Mouse (Mus musculus): Measurements from ENCODE around the gene 9530053A07Rik. TPM values are rescaled to one million over a fixed set of nuclear protein-coding genes. Genes with fewer than 3 reads are reported as not detected.

Gene 9530053A07Rik
- polyA plus RNA-seq, 1 experiment from 2014 or later, result 0.07 TPM

DNA sequence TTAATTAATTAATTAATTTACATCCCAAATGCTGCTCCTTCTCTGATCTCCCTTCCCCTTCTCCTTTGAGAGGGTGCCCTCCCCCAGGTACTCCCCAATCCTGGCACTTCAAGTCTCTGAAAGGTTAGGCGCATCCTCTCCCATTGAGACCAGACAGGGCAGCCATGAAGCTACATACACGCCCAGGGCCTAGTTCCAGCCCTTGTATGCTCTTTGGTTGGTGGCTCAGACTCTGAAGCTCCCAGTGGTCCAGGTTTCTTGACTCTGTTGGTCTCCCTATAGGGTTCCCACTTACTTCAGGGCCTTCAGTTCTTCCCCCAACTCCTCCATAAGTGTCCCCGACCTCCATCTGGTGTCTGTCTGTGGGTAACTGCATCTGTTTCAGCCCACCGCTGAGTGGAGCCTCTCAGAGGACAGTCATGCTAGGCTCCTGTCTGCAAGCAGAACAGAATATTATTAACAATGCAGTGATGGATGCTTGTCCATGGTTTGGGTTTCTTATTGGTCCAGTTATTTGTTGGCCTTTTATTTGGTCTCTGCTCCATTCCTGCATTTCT, 76.9 kb downstream of the 9530053A07Rik start:
- no peaks in the 10 kb centered on the region for H3K27me3 ChIP-seq
- no peaks in the 10 kb centered on the region for H3K36me3 ChIP-seq
- H3K4me1 ChIP-seq (replicated peaks), result no peaks in the 10 kb centered on the region
- WGBS, result 68% methylated on average over 4 of the region's 4 CpGs
- no peak overlapping the region for H3K27ac ChIP-seq (replicated peaks)
- H3K4me3 ChIP-seq, result no peak overlapping the region
- H3K4me2 ChIP-seq, result no peak overlapping the region
- no peaks in the 10 kb centered on the region for H3K9me3 ChIP-seq
- ATAC-seq (ENCODE audit: low read depth), result no peak
- H3K9ac ChIP-seq, result no peak overlapping the region

DNA sequence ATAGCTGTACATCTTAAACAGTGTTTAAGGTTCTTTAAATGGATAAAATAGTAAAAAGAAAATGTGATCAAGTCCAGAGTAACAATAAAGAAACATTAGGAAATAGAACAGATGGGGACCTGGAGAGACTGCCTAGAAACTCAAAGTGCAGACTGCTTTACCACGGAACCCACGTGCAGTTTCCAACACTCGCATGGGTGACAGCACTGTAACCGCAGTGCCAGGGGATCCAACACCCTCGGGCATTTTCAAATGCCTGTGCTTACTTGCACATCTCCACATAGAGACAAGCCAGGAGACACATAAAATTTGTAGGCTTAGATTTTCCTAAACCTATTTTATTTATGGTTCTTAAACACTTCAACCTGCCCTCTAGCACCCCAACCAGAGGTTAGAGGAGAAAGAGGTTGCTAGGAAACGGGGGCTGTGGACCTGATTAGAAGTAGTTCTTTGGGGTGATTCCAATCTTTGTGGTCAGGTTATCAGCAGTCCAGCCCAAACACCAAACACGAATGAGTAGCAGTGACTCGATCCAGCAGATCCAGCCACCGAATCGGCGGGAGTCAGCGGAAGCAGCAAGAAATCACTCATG, 79.2 kb downstream of the 9530053A07Rik start:
- no peaks in the 10 kb centered on the region for H3K4me1 ChIP-seq (replicated peaks)
- H3K27me3 ChIP-seq, result no peaks in the 10 kb centered on the region
- WGBS, result 46% methylated on average over 12 of the region's 12 CpGs
- H3K36me3 ChIP-seq, result no peaks in the 10 kb centered on the region
- H3K9me3 ChIP-seq, result no peaks in the 10 kb centered on the region
- H3K4me3 ChIP-seq, result peak overlapping the region; percentile 31
- no peak for ATAC-seq (ENCODE audit: low read depth)
- H3K27ac ChIP-seq (replicated peaks), result no peak overlapping the region
- peak overlapping the region; percentile 51 for H3K4me2 ChIP-seq
- H3K9ac ChIP-seq, result 0 out of 2 replicates have a peak overlapping the region, but pooled peaks have one; percentile 42

DNA sequence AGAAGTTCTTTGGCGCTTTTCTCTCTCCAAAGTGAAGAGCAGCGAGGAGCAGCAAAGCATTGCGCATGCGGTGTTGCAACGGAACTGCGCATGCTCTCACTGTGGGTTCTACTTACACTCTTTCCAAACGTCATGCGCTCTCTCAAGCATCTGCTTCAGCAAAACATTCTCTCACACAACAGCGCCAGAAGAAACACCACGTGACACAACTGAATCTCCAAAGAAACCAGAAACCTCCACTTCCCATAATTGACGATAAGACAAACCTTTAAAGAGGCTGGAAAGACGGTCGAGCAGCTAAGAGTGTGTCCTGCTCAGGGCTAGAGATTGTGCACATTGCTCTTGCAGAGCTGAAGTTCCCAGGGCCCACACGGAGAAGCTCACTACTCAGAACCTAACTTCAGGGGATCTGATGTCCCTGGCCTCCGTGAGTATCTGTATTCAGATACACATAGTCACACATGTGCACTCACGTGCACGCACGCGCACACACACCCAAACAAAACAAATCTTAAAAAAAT, 79.8 kb downstream of the 9530053A07Rik start:
- 57% methylated on average over 19 of the region's 19 CpGs for WGBS
- Histone ChIP-seq H3K4me1 (replicated peaks) (no peaks in the 10 kb centered on the region), H3K9ac (0 out of 2 replicates have a peak overlapping the region, but pooled peaks have one; percentile 42), H3K27ac (replicated peaks) (0 out of 2 replicates have a peak overlapping the region, but pooled peaks have one; percentile 29), H3K36me3 (no peaks in the 10 kb centered on the region), H3K27me3 (no peaks in the 10 kb centered on the region), H3K4me3 (peak overlapping the region; percentile 31), H3K4me2 (peak overlapping the region; percentile 51), H3K9me3 (no peaks in the 10 kb centered on the region)
- peak; percentile 52; the same call in 1 of the 2 replicates for ATAC-seq (ENCODE audit: low read depth)

DNA sequence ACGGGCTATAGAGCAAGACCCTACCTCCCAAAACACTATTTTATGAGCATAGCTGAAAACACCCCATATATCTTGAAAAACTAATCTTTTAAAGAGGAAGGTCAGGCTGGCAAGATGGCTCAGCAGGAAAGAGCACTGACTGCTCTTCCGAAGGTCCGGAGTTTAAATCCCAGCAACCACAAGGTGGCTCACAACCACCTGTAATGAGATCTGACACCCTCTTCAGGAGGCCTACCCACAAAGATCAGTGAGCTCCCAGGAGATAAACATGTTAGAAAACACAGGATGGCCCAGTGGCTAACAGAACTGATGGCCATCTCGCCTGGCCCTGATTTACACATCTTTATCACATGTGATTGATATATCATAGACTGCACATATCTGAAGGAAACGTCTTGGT, 81.5 kb downstream of the 9530053A07Rik start:
- Histone ChIP-seq H3K4me2 (no peak overlapping the region), H3K4me1 (replicated peaks) (no peaks in the 10 kb centered on the region), H3K9ac (no peak overlapping the region), H3K9me3 (no peaks in the 10 kb centered on the region), H3K36me3 (no peaks in the 10 kb centered on the region), H3K4me3 (no peak overlapping the region), H3K27me3 (no peaks in the 10 kb centered on the region), H3K27ac (replicated peaks) (no peak overlapping the region)
- ATAC-seq (ENCODE audit: low read depth), result no peak
- WGBS, result 53% methylated on average over 5 of the region's 5 CpGs

DNA sequence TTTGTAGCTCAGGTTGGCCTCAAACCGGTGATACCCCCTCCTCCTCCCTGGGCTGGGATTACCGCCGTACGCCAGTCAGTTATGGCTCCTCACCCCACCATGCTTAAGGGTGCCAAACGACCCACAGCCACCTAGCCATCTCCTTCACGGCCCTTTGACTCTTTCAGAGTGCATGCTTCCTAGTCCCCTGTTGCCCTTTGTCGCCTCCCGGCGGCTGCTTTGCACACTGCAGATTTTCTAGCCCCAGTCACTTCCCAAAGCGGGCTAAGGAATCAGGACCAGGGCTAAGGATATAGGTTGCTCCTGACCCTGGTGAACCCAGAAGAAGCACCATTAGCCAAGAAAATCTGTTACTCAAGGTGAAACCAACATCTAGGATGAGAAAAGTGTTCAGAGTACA, 84.9 kb downstream of the 9530053A07Rik start:
- H3K9ac ChIP-seq, result no peak overlapping the region
- ATAC-seq (ENCODE audit: low read depth), result no peak
- no peaks in the 10 kb centered on the region for H3K4me1 ChIP-seq (replicated peaks)
- no peak overlapping the region for H3K27ac ChIP-seq (replicated peaks)
- H3K4me2 ChIP-seq, result no peak overlapping the region
- no peaks in the 10 kb centered on the region for H3K27me3 ChIP-seq
- H3K4me3 ChIP-seq, result no peak overlapping the region
- no peaks in the 10 kb centered on the region for H3K9me3 ChIP-seq
- no peaks in the 10 kb centered on the region for H3K36me3 ChIP-seq
- 36% methylated on average over 10 of the region's 10 CpGs for WGBS

Other genes with a start within 250 kb of the 9530053A07Rik start
- gene Zfp974, start 200.0 kb upstream of the 9530053A07Rik start, polyA plus RNA-seq (2015; fragmentation: Nextera tagmentation; extraction: Ambion mirVana), result 15.0 and 16.1 TPM in 2 replicates
- 28.0 and 35.8 TPM in 2 replicates for gene Zfp780b, start 150.3 kb upstream of the 9530053A07Rik start, polyA plus RNA-seq (2015; fragmentation: Nextera tagmentation; extraction: Ambion mirVana)
- gene Zfp850, start 115.4 kb upstream of the 9530053A07Rik start, polyA plus RNA-seq (2015; fragmentation: Nextera tagmentation; extraction: Ambion mirVana), result 4.9 and 5.5 TPM in 2 replicates
- gene Psmc4, start 79.4 kb upstream of the 9530053A07Rik start, polyA plus RNA-seq (2015; fragmentation: Nextera tagmentation; extraction: Ambion mirVana), result 292 and 295 TPM in 2 replicates
- 0.14 TPM in 1 of 2 replicates, not detected in the other for gene Fcgbp, start 58.2 kb upstream of the 9530053A07Rik start, polyA plus RNA-seq (2015; fragmentation: Nextera tagmentation; extraction: Ambion mirVana)
- 81.3 and 97.9 TPM in 2 replicates for gene Fbl, start 40.2 kb downstream of the 9530053A07Rik start, polyA plus RNA-seq (2015; fragmentation: Nextera tagmentation; extraction: Ambion mirVana)
- 15.6 and 16.0 TPM in 2 replicates for gene Dyrk1b, start 50.0 kb downstream of the 9530053A07Rik start, polyA plus RNA-seq (2015; fragmentation: Nextera tagmentation; extraction: Ambion mirVana)
- gene Eid2, start 138.4 kb downstream of the 9530053A07Rik start, polyA plus RNA-seq (2015; fragmentation: Nextera tagmentation; extraction: Ambion mirVana), result 7.0 and 13.5 TPM in 2 replicates
- gene Eid2b, start 148.3 kb downstream of the 9530053A07Rik start, polyA plus RNA-seq (2015; fragmentation: Nextera tagmentation; extraction: Ambion mirVana), result 37.2 and 38.2 TPM in 2 replicates
- gene Selenov, start 161.7 kb downstream of the 9530053A07Rik start, polyA plus RNA-seq (2015; fragmentation: Nextera tagmentation; extraction: Ambion mirVana), result 0.50 and 0.69 TPM in 2 replicates
- 31.1 and 31.6 TPM in 2 replicates for gene Dll3, start 172.8 kb downstream of the 9530053A07Rik start, polyA plus RNA-seq (2015; fragmentation: Nextera tagmentation; extraction: Ambion mirVana)
- 125 and 131 TPM in 2 replicates for gene Timm50, start 182.6 kb downstream of the 9530053A07Rik start, polyA plus RNA-seq (2015; fragmentation: Nextera tagmentation; extraction: Ambion mirVana)
- 92.1 and 94.1 TPM in 2 replicates for gene Supt5, start 209.3 kb downstream of the 9530053A07Rik start, polyA plus RNA-seq (2015; fragmentation: Nextera tagmentation; extraction: Ambion mirVana)
- gene Rps16, start 221.2 kb downstream of the 9530053A07Rik start, polyA plus RNA-seq (2015; fragmentation: Nextera tagmentation; extraction: Ambion mirVana), result 533 and 537 TPM in 2 replicates
- gene Plekhg2, start 243.1 kb downstream of the 9530053A07Rik start, polyA plus RNA-seq (2015; fragmentation: Nextera tagmentation; extraction: Ambion mirVana), result 33.8 and 35.8 TPM in 2 replicates